In genomic region chr15:27466131-27467080, GRCm38 (mm10) we compare ENCODE assay signal across 8 mouse cellular contexts. TPM values are rescaled to one million over a fixed set of nuclear protein-coding genes. Genes with fewer than 3 reads are reported as not detected.
A peak's percentile ranks its signal among the peaks of the same experiment; 100 is the strongest.
DNase-seq lines count a peak whose midpoint lies in the region; ATAC-seq and TF ChIP-seq lines count a peak whose summit lies in the region.

Gene Ank (plus strand): TSS chr15:27466677.

- ATAC-seq in embryonic facial prominence, embryonic 14.5 days (ENCODE audit: low read depth): peak; percentile 95
- ATAC-seq in limb, embryonic 13.5 days (ENCODE audit: low FRiP score, low read depth): peak; percentile 92
- peak; percentile 91 for ATAC-seq in midbrain, embryonic 14.5 days (ENCODE audit: low FRiP score, low TSS enrichment)

- H3K9ac ChIP-seq in embryonic facial prominence, embryonic 14.5 days (ENCODE audit: low read depth, low read length): peak within 1 kb of the TSS; percentile 81
- peak within 1 kb of the TSS; percentile 100 for H3K9ac ChIP-seq in heart, adult 2 months (ENCODE audit: low read depth, low read length)
- H3K9ac ChIP-seq in limb, embryonic 13.5 days: peak within 1 kb of the TSS; percentile 82
- H3K9ac ChIP-seq in midbrain, embryonic 14.5 days (replicated peaks; ENCODE audit: low read length): peak within 1 kb of the TSS; percentile 97

- peak within 1 kb of the TSS; percentile 83 for H3K4me2 ChIP-seq in embryonic facial prominence, embryonic 14.5 days (ENCODE audit: low read depth, low read length)
- H3K4me2 ChIP-seq in limb, embryonic 13.5 days (replicated peaks): peak within 1 kb of the TSS; percentile 90
- H3K4me2 ChIP-seq in midbrain, embryonic 14.5 days (ENCODE audit: low read length): peak within 1 kb of the TSS; percentile 62

- peak within 1 kb of the TSS; percentile 77 for H3K27ac ChIP-seq in embryonic facial prominence, embryonic 14.5 days (replicated peaks; ENCODE audit: low read depth, low read length)
- H3K27ac ChIP-seq in heart, adult 2 months: peak within 1 kb of the TSS; percentile 89
- no peak within 1 kb of the TSS for H3K27ac ChIP-seq in kidney, adult 2 months (ENCODE audit: insufficient read depth, low read depth, low read length)
- H3K27ac ChIP-seq in limb, embryonic 13.5 days: peak within 1 kb of the TSS; percentile 58; the same call in 1 of the 2 replicates
- peak within 1 kb of the TSS; percentile 97 for H3K27ac ChIP-seq in midbrain, embryonic 14.5 days (replicated peaks; ENCODE audit: low read depth, low read length)
- H3K27ac ChIP-seq in small intestine, adult 2 months (ENCODE audit: insufficient read depth, low read depth, low read length): peak within 1 kb of the TSS; percentile 59

- peak within 1 kb of the TSS; percentile 80 for H3K4me3 ChIP-seq in embryonic facial prominence, embryonic 14.5 days (ENCODE audit: low read depth, low read length)
- peak within 1 kb of the TSS; percentile 81 for H3K4me3 ChIP-seq in heart, adult 2 months
- H3K4me3 ChIP-seq in kidney, adult 2 months (ENCODE audit: insufficient read depth, low read depth, low read length): peak within 1 kb of the TSS; percentile 54
- peak within 1 kb of the TSS; percentile 73 for H3K4me3 ChIP-seq in limb, embryonic 13.5 days
- peak within 1 kb of the TSS; percentile 86 for H3K4me3 ChIP-seq in midbrain, embryonic 14.5 days (replicated peaks; ENCODE audit: low read depth, low read length)
- H3K4me3 ChIP-seq in small intestine, adult 2 months (ENCODE audit: low read depth, low read length): peak within 1 kb of the TSS; percentile 95

- no peak for TF ChIP-seq POLR2A in heart, adult 2 months (IDR thresholded peaks at IDR 0.05; ENCODE audit: insufficient read depth, low read depth, low read length)
- no peak for TF ChIP-seq POLR2A in kidney, adult 2 months (IDR thresholded peaks at IDR 0.05; ENCODE audit: low read depth, low read length)
- TF ChIP-seq POLR2A in small intestine, adult 2 months (IDR thresholded peaks at IDR 0.05; ENCODE audit: low read depth, low read length): no peak

- H3K36me3 ChIP-seq in embryonic facial prominence, embryonic 14.5 days (ENCODE audit: control insufficient read depth, insufficient read depth, low read length): no peaks in the 10 kb centered on the region
- H3K36me3 ChIP-seq in heart, adult 2 months (ENCODE audit: control insufficient read depth, insufficient read depth, low read length): peaks cover 4% of the 10 kb centered on the region; the same call in 1 of the 2 replicates
- no peaks in the 10 kb centered on the region for H3K36me3 ChIP-seq in kidney, adult 2 months (ENCODE audit: control insufficient read depth, insufficient read depth, low read length)
- H3K36me3 ChIP-seq in limb, embryonic 13.5 days: no peaks in the 10 kb centered on the region
- no peaks in the 10 kb centered on the region for H3K36me3 ChIP-seq in midbrain, embryonic 14.5 days (ENCODE audit: control insufficient read depth, insufficient read depth, low read length)
- H3K36me3 ChIP-seq in small intestine, adult 2 months (ENCODE audit: control insufficient read depth, insufficient read depth, low read length): no peaks in the 10 kb centered on the region

- under 1% methylated on average over 28 of the region's 120 CpGs for WGBS in embryonic facial prominence, embryonic 14.5 days
- WGBS in heart, adult 2 months: under 1% methylated on average over 113 of the region's 120 CpGs
- WGBS in kidney, adult 2 months: 3% methylated on average over 113 of the region's 120 CpGs
- WGBS in limb, embryonic 13.5 days: 1% methylated on average over 106 of the region's 120 CpGs
- under 1% methylated on average over 117 of the region's 120 CpGs for WGBS in midbrain, embryonic 14.5 days
- WGBS in small intestine, adult 2 months: under 1% methylated on average over 106 of the region's 120 CpGs

- no peak for TF ChIP-seq EP300 in heart, adult 2 months (IDR thresholded peaks at IDR 0.05; ENCODE audit: insufficient read depth, low read depth, low read length)

- H3K79me2 ChIP-seq in heart, adult 2 months (replicated peaks; ENCODE audit: control insufficient read depth, insufficient read depth, low read length): peaks cover 3% of the 10 kb centered on the region; the same call in 1 of the 2 replicates

- H3K4me1 ChIP-seq in embryonic facial prominence, embryonic 14.5 days (ENCODE audit: control insufficient read depth, insufficient read depth, low read length): peaks cover 4% of the 10 kb centered on the region; the same call in 1 of the 2 replicates
- peaks cover 1% of the 10 kb centered on the region for H3K4me1 ChIP-seq in heart, adult 2 months (ENCODE audit: control insufficient read depth, insufficient read depth, low read length)
- no peaks in the 10 kb centered on the region for H3K4me1 ChIP-seq in kidney, adult 2 months (ENCODE audit: control insufficient read depth, insufficient read depth, low read length)
- H3K4me1 ChIP-seq in limb, embryonic 13.5 days: peaks cover 17% of the 10 kb centered on the region
- H3K4me1 ChIP-seq in midbrain, embryonic 14.5 days (ENCODE audit: control insufficient read depth, insufficient read depth, low read length): peaks cover 21% of the 10 kb centered on the region
- peaks cover 5% of the 10 kb centered on the region; the same call in 1 of the 2 replicates for H3K4me1 ChIP-seq in small intestine, adult 2 months (ENCODE audit: control insufficient read depth, insufficient read depth, insufficient read length, low read length)

- H3K27me3 ChIP-seq in embryonic facial prominence, embryonic 14.5 days (replicated peaks; ENCODE audit: control insufficient read depth, insufficient read depth, low read length): no peaks in the 10 kb centered on the region
- no peaks in the 10 kb centered on the region for H3K27me3 ChIP-seq in heart, adult 2 months (ENCODE audit: control insufficient read depth, insufficient read depth, low read length)
- no peaks in the 10 kb centered on the region for H3K27me3 ChIP-seq in kidney, adult 2 months (replicated peaks; ENCODE audit: control insufficient read depth, insufficient read depth, low read length)
- peaks cover 19% of the 10 kb centered on the region for H3K27me3 ChIP-seq in limb, embryonic 13.5 days
- H3K27me3 ChIP-seq in midbrain, embryonic 14.5 days (ENCODE audit: control insufficient read depth, insufficient read depth, low read length): no peaks in the 10 kb centered on the region
- no peaks in the 10 kb centered on the region for H3K27me3 ChIP-seq in small intestine, adult 2 months (ENCODE audit: control insufficient read depth, insufficient read depth, low read length)

- intact Hi-C loops in heart, adult 2 months (cut with DNase I): loop anchor here (1.0 to 5.0 kb wide), 4 partner anchors 73 to 146 kb away; no protein-coding TSS in a partner anchor

- TF ChIP-seq CTCF in heart, adult 2 months (IDR thresholded peaks at IDR 0.05): peak; percentile 56
- TF ChIP-seq CTCF in kidney, adult 2 months (conservative IDR thresholded peaks at IDR 0.05; ENCODE audit: insufficient read depth, insufficient read length, low read depth, low read length): peak; percentile 21; the same call in 1 of the 2 replicates
- TF ChIP-seq CTCF in small intestine, adult 2 months (IDR thresholded peaks at IDR 0.05; ENCODE audit: extremely low read depth, insufficient read length, insufficient replicate concordance, low read depth, low read length): peak; percentile 36; the same call in 1 of the 2 replicates

- no peaks in the 10 kb centered on the region for H3K9me3 ChIP-seq in embryonic facial prominence, embryonic 14.5 days (ENCODE audit: control insufficient read depth, low read length)
- no peaks in the 10 kb centered on the region for H3K9me3 ChIP-seq in limb, embryonic 13.5 days
- H3K9me3 ChIP-seq in midbrain, embryonic 14.5 days (ENCODE audit: control insufficient read depth, low read length): no peaks in the 10 kb centered on the region

- peak; percentile 88 for DNase-seq in layer of hippocampus, adult 11-12 months (ENCODE audit: low spot score)
- DNase-seq in layer of hippocampus, adult 9-10 months (ENCODE audit: low spot score): no peak
- peak; percentile 85 for DNase-seq in embryonic facial prominence, embryonic 14.5 days (ENCODE audit: low spot score)
- peak; percentile 94 to 95 for DNase-seq in heart, adult 2 months
- peak; percentile 86 for DNase-seq in kidney, adult 2 months
- peak; percentile 94 for DNase-seq in midbrain, embryonic 14.5 days

RNA-seq across cellular contexts. Expression of gene Ank, which starts in this region (rescaled TPM):
- polyA plus RNA-seq in embryonic facial prominence, embryonic 14.5 days (2014; fragmentation: Nextera tagmentation; extraction: Ambion mirVana): 15.5 and 18.0 TPM in 2 replicates
- 100 to 1,000 TPM; 196 to 225 TPM for total RNA-seq in heart, adult 2 months (2021)
- 176 and 318 TPM in 2 replicates for polyA plus RNA-seq in heart, adult 2 months (2012; rRNA removed)
- polyA plus RNA-seq in kidney, adult 2 months (2012; rRNA removed): 17.4 and 18.6 TPM in 2 replicates
- 7.0 and 7.7 TPM in 2 replicates for polyA plus RNA-seq in limb, embryonic 13.5 days (2015; fragmentation: Nextera tagmentation; extraction: Ambion mirVana)
- 15.0 and 15.9 TPM in 2 replicates for polyA plus RNA-seq in midbrain, embryonic 14.5 days (2014; fragmentation: Nextera tagmentation; extraction: Ambion mirVana)
- 29.3 and 40.6 TPM in 2 replicates for polyA plus RNA-seq in small intestine, adult 2 months (2012; rRNA removed)
